Mouse (Mus musculus) myocyte (in vitro differentiated cells): ENCODE measurements around the gene Ap2a1. TPM values are rescaled to one million over a fixed set of nuclear protein-coding genes. Genes with fewer than 3 reads are reported as not detected.
A peak's percentile ranks its signal among the peaks of the same experiment; 100 is the strongest.

Source experiments
- H3K27me3 ChIP-seq: one replicate; pipeline ENCODE4 v1.6.1; 2011; ENCODE audit not compliant: control insufficient read depth, insufficient read depth, insufficient read length
- H3K36me3 ChIP-seq: one replicate; pipeline ENCODE4 v1.6.1; 2011; ENCODE audit not compliant: control insufficient read depth, insufficient read depth
- H3K4me2 ChIP-seq: one replicate; pipeline ENCODE4 v1.6.1; 2011; ENCODE audit warnings: low read depth, control low read depth
- H3K4me3 ChIP-seq: one replicate; pipeline ENCODE4 v1.5.1; 2011; ENCODE audit warnings: mild to moderate bottlenecking, control low read depth, moderate library complexity
- H3K79me2 ChIP-seq: one replicate; pipeline ENCODE4 v1.6.1; 2011; ENCODE audit not compliant: control insufficient read depth, insufficient read depth
- H3ac ChIP-seq: one replicate; pipeline ENCODE4 v1.6.1; 2011; ENCODE audit not compliant: control insufficient read depth, insufficient read length
- CEBPB ChIP-seq: IDR thresholded peaks from 2 replicates; pipeline ENCODE4 v1.6.1; 2011; ENCODE audit warnings: mild to moderate bottlenecking, moderate library complexity; ENCODE audit not compliant: poor library complexity, insufficient read depth, severe bottlenecking
- E2F4 ChIP-seq: IDR thresholded peaks from one replicate; pipeline ENCODE4 v1.6.1; 2011; ENCODE audit warnings: mild to moderate bottlenecking, control low read depth, moderate library complexity; ENCODE audit not compliant: insufficient read depth
- MAX ChIP-seq: IDR thresholded peaks from one replicate; pipeline ENCODE4 v1.6.1; 2011; ENCODE audit warnings: low read depth, mild to moderate bottlenecking, control low read depth
- MYOD1 ChIP-seq, 3 experiments: IDR thresholded peaks; one replicate each; pipeline ENCODE4 v1.6.1; 2011; ENCODE audit warnings: control low read depth in 2 of 3, low read depth in 2 of 3, mild to moderate bottlenecking in 2 of 3, moderate library complexity in 1 of 3; ENCODE audit not compliant: insufficient read length in 2 of 3, control insufficient read depth in 1 of 3
- MYOG ChIP-seq, 3 experiments: IDR thresholded peaks; one replicate each; pipeline ENCODE4 v1.6.1; 2011; ENCODE audit warnings: control low read depth in 2 of 3, low read depth in 2 of 3, mild to moderate bottlenecking in 2 of 3; ENCODE audit not compliant: insufficient read length in 2 of 3, control insufficient read depth in 1 of 3, insufficient read depth in 1 of 3
- POLR2A ChIP-seq: IDR thresholded peaks from one replicate; pipeline ENCODE4 v1.6.1; 2011; ENCODE audit warnings: low read depth, mild to moderate bottlenecking, control low read depth, moderate library complexity; ENCODE audit not compliant: insufficient read length
- POLR2AphosphoS2 ChIP-seq: IDR thresholded peaks from one replicate; pipeline ENCODE4 v1.6.1; 2011; ENCODE audit warnings: low read depth, control low read depth; ENCODE audit not compliant: insufficient read length
- REST ChIP-seq: IDR thresholded peaks from one replicate; pipeline ENCODE4 v1.6.1; 2011; ENCODE audit warnings: mild to moderate bottlenecking, control low read depth, moderate library complexity; ENCODE audit not compliant: insufficient read depth, insufficient read length
- SRF ChIP-seq: IDR thresholded peaks from one replicate; pipeline ENCODE4 v1.6.1; 2011; ENCODE audit warnings: low read depth; ENCODE audit not compliant: control insufficient read depth, insufficient read length
- TCF12 ChIP-seq: IDR thresholded peaks from one replicate; pipeline ENCODE4 v1.6.1; 2011; ENCODE audit warnings: mild to moderate bottlenecking, control low read depth; ENCODE audit not compliant: poor library complexity, insufficient read depth, severe bottlenecking
- TCF3 ChIP-seq: IDR thresholded peaks from one replicate; pipeline ENCODE4 v1.6.1; 2011; ENCODE audit warnings: low read depth, control low read depth; ENCODE audit not compliant: insufficient read length
- USF1 ChIP-seq: IDR thresholded peaks from one replicate; pipeline ENCODE4 v1.6.1; 2011; ENCODE audit warnings: low read depth, mild to moderate bottlenecking, control low read depth, moderate library complexity
- polyA plus RNA-seq: library from polyadenylated mRNA; unstranded; fragments of >200 nt; fragmentation: generic; extraction: Trizol; gene quantifications from one replicate; pipeline ENCODE4 v1.2.1, GENCODE M21; 2012; ENCODE audit warnings: missing spikeins

Ap2a1 gene
- polyA plus RNA-seq, 1 experiment = 125 TPM

DNA sequence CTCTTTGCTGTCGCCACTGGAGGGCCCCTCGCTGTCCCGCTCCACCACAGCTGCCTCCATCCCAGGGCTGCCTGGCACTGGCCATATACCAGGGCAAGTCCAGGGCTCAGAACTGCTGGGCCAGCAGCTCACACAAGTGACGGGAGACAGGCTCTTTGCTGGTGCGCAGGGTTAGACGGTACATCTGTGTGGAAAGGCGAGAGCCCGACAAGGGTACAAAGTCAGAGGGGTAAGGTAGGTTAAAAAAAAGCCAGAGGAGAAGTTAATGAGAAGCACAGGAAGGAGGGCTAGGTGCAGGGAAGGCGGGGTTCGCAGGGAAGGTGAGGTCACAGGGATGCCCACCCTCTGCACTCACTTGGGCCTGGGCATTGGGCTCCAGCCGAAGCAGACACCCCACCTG is 28.7 kb downstream of the Ap2a1 start:
- Histone ChIP-seq H3K36me3 (peaks cover 7% of the 10 kb centered on the region), H3K27me3 (no peaks in the 10 kb centered on the region), H3K4me2 (no peak overlapping the region), H3K79me2 (no peaks in the 10 kb centered on the region), H3K4me3 (no peak overlapping the region), H3ac (no peak overlapping the region)
- TF ChIP-seq MYOG (IDR thresholded peaks at IDR 0.05; ENCODE audit: control insufficient read depth in 1 of 3, insufficient read depth in 1 of 3, insufficient read length in 2 of 3, low read depth in 2 of 3) (no peak), MYOD1 (IDR thresholded peaks at IDR 0.05; ENCODE audit: control insufficient read depth in 1 of 3, insufficient read length in 2 of 3, low read depth in 2 of 3) (no peak), TCF3 (no peak), SRF (no peak), POLR2A (peak; percentile 8), USF1 (no peak), MAX (no peak), POLR2AphosphoS2 (peak; percentile 68), CEBPB (no peak), TCF12 (no peak)

GRCm38 (mm10) chr7:44898607-44899006 is 30.7 kb downstream of the Ap2a1 start:
- H3K27me3 ChIP-seq = no peaks in the 10 kb centered on the region
- TF ChIP-seq POLR2AphosphoS2 (peak; percentile 65), REST (no peak), POLR2A (peak; percentile 40)
- peaks cover 7% of the 10 kb centered on the region for H3K36me3 ChIP-seq
- H3K4me2 ChIP-seq = no peak overlapping the region
- no peak overlapping the region for H3ac ChIP-seq
- H3K4me3 ChIP-seq = no peak overlapping the region
- no peaks in the 10 kb centered on the region for H3K79me2 ChIP-seq

GRCm38 (mm10) chr7:44896499-44896898 is 32.8 kb downstream of the Ap2a1 start:
- Histone ChIP-seq H3K36me3 (no peaks in the 10 kb centered on the region), H3K4me2 (peak overlapping the region; percentile 97), H3K4me3 (peak overlapping the region; percentile 46), H3ac (no peak overlapping the region), H3K27me3 (no peaks in the 10 kb centered on the region), H3K79me2 (peaks cover 6% of the 10 kb centered on the region)
- TF ChIP-seq MAX = no peak
- TF ChIP-seq CEBPB = no peak
- TF ChIP-seq MYOD1 (IDR thresholded peaks at IDR 0.05; ENCODE audit: control insufficient read depth in 1 of 3, insufficient read length in 2 of 3, low read depth in 2 of 3) = no peak
- TF ChIP-seq REST = no peak
- TF ChIP-seq TCF12 = no peak
- no peak for TF ChIP-seq POLR2AphosphoS2
- TF ChIP-seq USF1 = no peak
- no peak for TF ChIP-seq MYOG (IDR thresholded peaks at IDR 0.05; ENCODE audit: control insufficient read depth in 1 of 3, insufficient read depth in 1 of 3, insufficient read length in 2 of 3, low read depth in 2 of 3)
- no peak for TF ChIP-seq SRF
- no peak for TF ChIP-seq E2F4
- TF ChIP-seq POLR2A = no peak
- no peak for TF ChIP-seq TCF3

DNA sequence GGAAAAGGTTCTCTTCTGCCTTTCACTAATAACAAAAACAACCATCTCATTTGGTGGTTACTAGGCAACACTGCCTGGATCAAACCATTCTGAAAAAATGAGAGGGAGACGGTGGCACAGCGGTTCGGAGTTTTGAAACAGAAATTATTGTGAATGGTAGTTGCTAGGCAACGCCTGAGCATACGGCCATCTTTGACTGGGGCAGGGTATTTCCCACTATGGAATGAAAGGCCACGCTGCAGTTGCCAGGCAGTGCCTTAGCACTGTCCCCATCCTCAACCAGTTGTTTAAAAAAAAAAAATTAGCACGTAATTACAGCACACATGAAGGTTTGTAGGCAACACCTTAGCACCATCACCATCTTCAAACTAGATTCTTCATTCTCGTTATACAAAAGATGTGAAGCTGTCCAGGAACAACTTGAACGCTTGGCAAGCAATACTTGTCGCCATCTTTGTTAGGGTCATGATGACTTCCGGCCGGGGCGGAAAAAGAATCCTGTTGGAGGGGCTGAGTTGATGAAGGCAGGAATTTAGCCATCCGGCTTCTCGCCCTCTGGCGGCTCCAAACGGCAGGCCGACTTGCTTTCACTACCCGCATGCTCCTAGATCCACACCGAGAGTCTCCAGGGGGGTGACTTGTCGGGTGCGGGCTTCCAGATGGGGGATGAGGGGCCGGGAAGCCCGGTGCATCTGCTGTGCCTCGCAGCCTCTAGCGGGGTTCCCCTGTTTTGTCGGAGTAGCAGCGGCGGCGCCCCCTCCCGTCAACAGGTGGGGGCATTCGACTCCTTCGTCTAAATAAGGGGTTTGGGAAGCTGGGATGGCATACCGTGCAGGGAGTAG is 33.5 kb downstream of the Ap2a1 start, which contains the start of gene Fuz:
Fuz (plus strand) TSS at position 487 of the 842 bp plus-strand sequence.
- Histone ChIP-seq H3K4me3 (peak within 1 kb of the TSS; percentile 46), H3K79me2 (peaks cover 13% of the 10 kb centered on the region), H3K36me3 (no peaks in the 10 kb centered on the region), H3ac (no peak within 1 kb of the TSS), H3K4me2 (peak within 1 kb of the TSS; percentile 97), H3K27me3 (no peaks in the 10 kb centered on the region)
- no peak for TF ChIP-seq TCF3
- no peak for TF ChIP-seq USF1
- TF ChIP-seq SRF = peak; percentile 25
- TF ChIP-seq TCF12 = no peak
- peak in 1 of 3 experiments; percentile 28 for TF ChIP-seq MYOG (IDR thresholded peaks at IDR 0.05; ENCODE audit: control insufficient read depth in 1 of 3, insufficient read depth in 1 of 3, insufficient read length in 2 of 3, low read depth in 2 of 3)
- TF ChIP-seq POLR2A = peak; percentile 28

GRCm38 (mm10) chr7:44895206-44895592 is 34.1 kb downstream of the Ap2a1 start:
- Histone ChIP-seq H3K4me3 (peak overlapping the region; percentile 46), H3K27me3 (no peaks in the 10 kb centered on the region), H3K4me2 (peak overlapping the region; percentile 94), H3K79me2 (peaks cover 19% of the 10 kb centered on the region), H3ac (no peak overlapping the region), H3K36me3 (no peaks in the 10 kb centered on the region)
- no peak for TF ChIP-seq MAX
- no peak for TF ChIP-seq E2F4
- no peak for TF ChIP-seq USF1
- no peak for TF ChIP-seq MYOD1 (IDR thresholded peaks at IDR 0.05; ENCODE audit: control insufficient read depth in 1 of 3, insufficient read length in 2 of 3, low read depth in 2 of 3)
- TF ChIP-seq MYOG (IDR thresholded peaks at IDR 0.05; ENCODE audit: control insufficient read depth in 1 of 3, insufficient read depth in 1 of 3, insufficient read length in 2 of 3, low read depth in 2 of 3) = no peak
- TF ChIP-seq REST = no peak
- TF ChIP-seq POLR2A = no peak
- TF ChIP-seq SRF = no peak
- TF ChIP-seq POLR2AphosphoS2 = no peak
- TF ChIP-seq CEBPB = no peak
- TF ChIP-seq TCF12 = no peak
- TF ChIP-seq TCF3 = no peak
